In the genomic region with DNA sequence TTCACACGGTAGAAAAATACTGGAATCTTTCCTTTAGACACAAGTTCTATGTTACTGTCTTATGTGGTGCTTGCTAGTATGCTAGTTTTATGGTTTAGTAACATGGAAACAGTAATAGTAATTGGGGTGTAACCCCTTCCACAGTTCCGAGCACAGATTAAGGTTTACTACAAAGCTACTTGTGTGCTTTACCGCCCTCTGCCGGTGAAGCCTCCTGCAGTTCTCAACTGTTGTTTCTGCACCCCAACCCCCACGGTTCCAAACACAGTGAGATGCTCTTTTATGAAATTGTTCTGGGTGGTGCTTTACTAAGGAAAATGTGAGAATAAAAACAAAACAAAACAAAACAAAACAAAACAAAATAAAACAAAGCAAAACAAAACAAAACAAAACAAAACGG, we compare ENCODE assay signal across 8 mouse cellular contexts.
DNase-seq lines count a peak whose midpoint lies in the region; ATAC-seq and TF ChIP-seq lines count a peak whose summit lies in the region.

No protein-coding gene starts in this region.

- WGBS in hindbrain, embryonic 11.5 days, result 45% methylated on average over 6 of the region's 6 CpGs
- WGBS in hindbrain, embryonic 13.5 days, result 48% methylated on average over 6 of the region's 6 CpGs
- WGBS in thymus, adult 2 months, result 65% methylated on average over 6 of the region's 6 CpGs

- H3K27ac ChIP-seq in hindbrain, embryonic 11.5 days (ENCODE audit: low read depth, low read length), result no peak overlapping the region
- H3K27ac ChIP-seq in hindbrain, embryonic 13.5 days, result no peak overlapping the region
- no peak overlapping the region for H3K27ac ChIP-seq in thymus, adult 2 months (ENCODE audit: control insufficient read depth, insufficient read depth, low read length)

- no peak for TF ChIP-seq POLR2A in thymus, adult 2 months (IDR thresholded peaks at IDR 0.05; ENCODE audit: control insufficient read depth, extremely low read depth, insufficient read depth, low read length, poor library complexity)

- H3K4me1 ChIP-seq in hindbrain, embryonic 11.5 days (replicated peaks; ENCODE audit: control insufficient read depth, insufficient read depth, low read length), result no peaks in the 10 kb centered on the region
- H3K4me1 ChIP-seq in hindbrain, embryonic 13.5 days (replicated peaks), result peaks cover 10% of the 10 kb centered on the region
- H3K4me1 ChIP-seq in thymus, adult 2 months (replicated peaks; ENCODE audit: control insufficient read depth, insufficient read depth, low read length), result no peaks in the 10 kb centered on the region

- H3K9ac ChIP-seq in hindbrain, embryonic 11.5 days (ENCODE audit: low read depth, low read length), result no peak overlapping the region
- no peak overlapping the region for H3K9ac ChIP-seq in hindbrain, embryonic 13.5 days

- H3K9me3 ChIP-seq in hindbrain, embryonic 11.5 days (ENCODE audit: control insufficient read depth, low read length), result no peaks in the 10 kb centered on the region
- H3K9me3 ChIP-seq in hindbrain, embryonic 13.5 days, result no peaks in the 10 kb centered on the region

- no peak overlapping the region for H3K4me2 ChIP-seq in hindbrain, embryonic 11.5 days (replicated peaks; ENCODE audit: low read depth, low read length)
- H3K4me2 ChIP-seq in hindbrain, embryonic 13.5 days, result no peak overlapping the region

- no peak overlapping the region for H3K4me3 ChIP-seq in hindbrain, embryonic 11.5 days (ENCODE audit: low read depth, low read length)
- H3K4me3 ChIP-seq in hindbrain, embryonic 13.5 days, result no peak overlapping the region
- no peak overlapping the region for H3K4me3 ChIP-seq in thymus, adult 2 months (ENCODE audit: control insufficient read depth, insufficient read depth, low read length)

- no peaks in the 10 kb centered on the region for H3K27me3 ChIP-seq in hindbrain, embryonic 11.5 days (ENCODE audit: control insufficient read depth, insufficient read depth, low read length)
- no peaks in the 10 kb centered on the region for H3K27me3 ChIP-seq in hindbrain, embryonic 13.5 days
- H3K27me3 ChIP-seq in thymus, adult 2 months (ENCODE audit: control insufficient read depth, insufficient read depth, low read length), result no peaks in the 10 kb centered on the region

- peak; percentile 52 for DNase-seq in hindbrain, embryonic 11.5 days (ENCODE audit: low spot score)
- peak; percentile 43 for DNase-seq in thymus, adult 2 months
- no peak for DNase-seq in thymus, adult 18-20 months
- DNase-seq in lung, postnatal 25 days (ENCODE audit: low spot score), result peak; percentile 8
- DNase-seq in adipocyte (ENCODE audit: low spot score), result no peak
- DNase-seq in layer of hippocampus, postnatal 36 days, result no peak

- TF ChIP-seq CTCF in thymus, adult 2 months (IDR thresholded peaks at IDR 0.05; ENCODE audit: borderline replicate concordance, control insufficient read depth, extremely low read depth, insufficient read depth, low read length, poor library complexity), result no peak

- H3K36me3 ChIP-seq in hindbrain, embryonic 11.5 days (ENCODE audit: control insufficient read depth, insufficient read depth, low read length), result no peaks in the 10 kb centered on the region
- no peaks in the 10 kb centered on the region for H3K36me3 ChIP-seq in hindbrain, embryonic 13.5 days
- no peaks in the 10 kb centered on the region for H3K36me3 ChIP-seq in thymus, adult 2 months (ENCODE audit: control insufficient read depth, insufficient read depth, low read length)

- ATAC-seq in hindbrain, embryonic 11.5 days (ENCODE audit: low FRiP score), result no peak
- ATAC-seq in hindbrain, embryonic 13.5 days (ENCODE audit: low FRiP score), result no peak
- ATAC-seq in common myeloid progenitor, adult 5-6 weeks (replicated peaks; ENCODE audit: low read depth, poor library complexity, severe bottlenecking), result peak; percentile 66; the same call in 1 of the 2 replicates

Comparison
In these comparisons a context has a peak if more than half of its experiments do, and no peak if none do; other contexts are left out.
1. DNase-seq: peak in hindbrain, embryonic 11.5 days (single experiment), thymus, adult 2 months (single experiment) and lung, postnatal 25 days (single experiment); none in thymus, adult 18-20 months (0 of 2), adipocyte (single experiment) and layer of hippocampus, postnatal 36 days (0 of 2).